Mouse (Mus musculus) gastrocnemius, adult 18-20 months (tissue): ENCODE results near the gene Btla. TPM values are rescaled to one million over a fixed set of nuclear protein-coding genes. Genes with fewer than 3 reads are reported as not detected.
A peak's percentile ranks its signal among the peaks of the same experiment; 100 is the strongest.

Experiments
- DNase-seq: peaks from one replicate; pipeline ENCODE4 v3.0.0; 2021; ENCODE audit warnings: low spot score
- total RNA-seq, 2 experiments: library from RNA; stranded (reverse); gene quantifications; 2 replicates each; pipeline ENCODE4 v1.2.3; 2021

Btla gene
- total RNA-seq, 2 experiments from 2014 or later: 0.14 to 0.23 TPM

DNA sequence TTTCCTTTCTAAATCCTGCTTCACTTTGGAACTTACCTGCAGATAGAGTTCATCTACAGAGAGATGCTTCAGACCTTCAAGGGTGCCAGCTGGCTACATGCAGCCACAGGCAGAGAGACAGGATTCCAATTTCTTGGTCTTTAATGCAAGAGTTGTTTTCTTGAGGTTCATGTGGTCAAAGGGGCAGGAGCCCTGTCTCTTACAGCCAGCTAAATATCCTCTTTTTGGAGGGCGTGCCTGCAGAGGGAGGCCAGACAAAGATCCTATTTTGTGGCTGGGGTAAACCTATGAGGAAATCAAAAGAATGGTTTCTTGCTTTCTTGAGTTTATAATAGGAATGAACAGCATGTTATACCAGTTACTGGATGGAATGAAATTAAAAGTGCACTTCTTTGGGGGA, 33.5 kb downstream of the Btla start:
- DNase-seq: no peak

DNA sequence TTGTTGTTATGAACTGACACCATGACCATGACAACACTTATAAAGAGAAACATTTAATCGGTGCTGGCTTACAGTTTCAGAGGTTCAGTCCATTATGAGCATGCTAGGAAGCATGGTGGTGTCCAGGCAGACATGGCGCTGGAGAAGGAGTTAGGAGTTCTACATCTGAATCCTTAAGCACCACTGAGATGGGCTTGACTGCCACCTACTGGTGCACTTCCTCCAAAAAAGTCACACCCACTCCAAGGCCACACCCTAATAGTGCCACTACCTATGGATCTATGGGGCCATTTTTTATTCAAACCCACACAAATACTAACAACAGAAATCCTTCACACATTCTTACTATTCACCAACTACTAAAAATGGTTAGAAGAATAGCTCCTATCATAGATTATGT, 35.5 kb downstream of the Btla start:
- no peak for DNase-seq

DNA sequence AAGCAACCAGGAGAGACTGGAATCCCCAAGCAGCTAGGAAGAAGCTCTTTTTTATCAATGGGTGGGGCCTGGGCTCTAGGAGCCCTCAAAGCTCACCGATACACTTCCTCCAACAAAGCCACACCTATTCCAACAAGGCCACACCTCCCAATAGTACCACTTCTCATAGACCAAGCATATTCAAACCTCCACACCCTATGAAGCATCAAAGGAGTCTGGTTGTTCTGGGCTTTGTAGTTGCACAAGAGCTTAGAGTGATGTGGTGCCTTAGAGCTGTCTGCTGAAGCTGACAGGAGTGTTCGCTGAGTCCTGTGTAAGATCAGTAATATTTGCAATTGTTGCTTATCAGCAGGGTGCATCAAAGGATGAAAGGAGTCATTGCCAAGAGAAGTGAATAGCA, 37.2 kb downstream of the Btla start:
- no peak for DNase-seq

DNA sequence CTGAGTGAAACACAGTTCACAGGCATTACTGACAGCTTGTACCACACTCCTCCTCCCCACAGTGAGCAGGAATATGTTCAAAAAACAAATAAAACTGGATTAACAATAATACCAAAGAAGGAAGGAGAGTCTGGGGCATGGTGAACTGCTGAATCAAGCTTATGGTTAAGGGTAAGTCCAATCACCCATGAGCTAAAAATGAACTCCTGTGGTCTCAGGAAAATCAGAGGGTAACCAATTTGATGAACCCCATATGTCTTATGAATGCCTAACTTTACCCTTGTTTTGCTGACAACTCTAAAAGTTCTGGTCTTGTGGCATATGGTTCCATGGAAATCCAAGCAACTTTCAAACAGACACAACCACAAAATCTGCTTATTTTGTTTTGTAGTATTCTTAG, 37.9 kb downstream of the Btla start:
- no peak for DNase-seq

DNA sequence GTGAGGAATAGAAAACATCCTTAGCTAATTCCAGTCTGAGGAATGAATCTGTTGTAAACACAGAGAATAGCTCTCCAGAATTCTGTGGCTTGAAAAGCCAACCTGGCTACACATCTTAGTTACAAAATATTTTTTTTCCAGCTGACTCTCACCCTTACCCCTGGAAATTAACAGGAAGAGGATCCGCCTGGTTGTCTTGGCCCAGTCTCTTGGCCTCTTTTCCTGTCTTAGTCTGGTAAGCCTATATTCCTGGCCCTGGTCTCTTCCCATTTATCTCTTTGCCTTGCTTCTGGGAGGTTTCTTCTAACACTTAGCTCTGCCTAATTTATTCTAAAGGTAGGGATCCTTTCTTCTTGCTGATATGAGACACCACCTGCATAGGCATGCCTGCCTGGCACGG, 45.8 kb downstream of the Btla start:
- peak; percentile 7 for DNase-seq

DNA sequence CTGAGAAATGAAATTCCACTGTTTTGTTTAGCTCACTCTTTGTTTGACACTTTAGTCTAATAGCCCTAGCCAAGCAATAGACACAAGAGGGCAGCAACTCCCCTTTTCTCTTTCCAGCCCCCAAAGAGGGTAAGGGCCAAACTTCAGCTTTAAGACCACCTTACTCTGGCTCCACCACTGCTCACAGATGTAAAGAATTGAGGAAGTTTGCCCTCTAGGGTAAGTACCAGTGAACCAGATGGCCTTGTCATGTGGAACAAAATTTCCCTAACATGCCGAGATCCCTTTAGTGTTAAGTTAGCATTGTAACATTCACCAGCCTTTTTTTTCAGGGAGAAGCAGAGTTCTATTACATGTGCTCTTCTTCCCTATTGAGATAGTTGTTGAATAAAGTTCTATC, 59.0 kb downstream of the Btla start:
- DNase-seq: no peak

DNA sequence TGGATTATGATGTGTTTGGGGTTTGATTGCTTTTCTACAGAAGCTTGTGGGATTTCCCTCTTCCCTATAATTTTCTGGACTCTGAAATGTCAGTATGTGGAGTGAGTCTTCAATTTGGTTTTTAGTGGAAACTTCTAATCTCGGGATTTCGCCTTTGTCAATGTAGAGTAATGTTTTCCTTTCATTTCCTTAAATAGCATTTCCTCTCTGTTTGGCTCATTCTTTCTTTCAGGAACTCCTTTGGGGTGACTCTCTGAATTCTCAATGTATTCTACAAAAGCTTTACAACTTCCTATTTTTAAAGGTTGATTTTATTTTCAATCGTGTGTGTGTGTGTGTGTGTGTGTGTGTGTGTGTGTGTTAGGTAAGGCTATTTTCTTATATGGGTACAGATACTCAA, 73.7 kb downstream of the Btla start:
- no peak for DNase-seq

Other genes with a start within 250 kb of the Btla start
- 10 to 100 TPM; 13.2 to 26.4 TPM for gene Ccdc80, start 130.9 kb upstream of the Btla start, total RNA-seq
- 1 to 10 TPM; 2.4 to 3.5 TPM for gene Slc35a5, start 65.6 kb upstream of the Btla start, total RNA-seq
- gene Atg3, start 65.5 kb upstream of the Btla start, total RNA-seq: 10 to 100 TPM; 19.8 to 26.0 TPM
- gene Cd200, start 184.7 kb downstream of the Btla start, total RNA-seq: 10 to 100 TPM; 11.3 to 18.1 TPM